Mouse (Mus musculus) thymus, postnatal 4 days (tissue): ENCODE data around the gene Kdf1.
A peak's percentile ranks its signal among the peaks of the same experiment; 100 is the strongest.

Source experiments
- DNase-seq: peaks from one replicate; pipeline ENCODE4 v3.0.0; 2021

Kdf1 gene

GRCm38 (mm10) chr4:133559846-133560245, 41.1 kb downstream of the Kdf1 start:
- DNase-seq = no peak

DNA sequence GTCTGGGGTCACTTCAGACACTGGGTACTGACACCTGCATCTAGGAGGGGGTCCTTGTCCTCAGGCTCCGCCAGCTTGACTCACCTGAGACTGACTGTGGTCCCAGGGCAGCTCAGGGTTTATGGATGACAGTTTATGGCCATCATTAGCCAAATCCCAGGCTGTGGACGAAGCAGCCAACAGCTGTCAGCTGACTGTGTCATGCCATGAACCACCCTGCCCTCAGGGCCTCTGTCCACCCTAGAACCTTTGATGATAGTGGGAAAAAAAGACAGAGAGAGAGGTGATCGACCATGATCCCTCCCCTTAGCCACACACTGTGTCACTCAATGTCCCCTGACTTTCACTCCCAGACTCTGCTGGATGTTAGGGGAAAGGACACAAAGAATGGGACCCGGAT, 42.9 kb downstream of the Kdf1 start:
- no peak for DNase-seq

DNA sequence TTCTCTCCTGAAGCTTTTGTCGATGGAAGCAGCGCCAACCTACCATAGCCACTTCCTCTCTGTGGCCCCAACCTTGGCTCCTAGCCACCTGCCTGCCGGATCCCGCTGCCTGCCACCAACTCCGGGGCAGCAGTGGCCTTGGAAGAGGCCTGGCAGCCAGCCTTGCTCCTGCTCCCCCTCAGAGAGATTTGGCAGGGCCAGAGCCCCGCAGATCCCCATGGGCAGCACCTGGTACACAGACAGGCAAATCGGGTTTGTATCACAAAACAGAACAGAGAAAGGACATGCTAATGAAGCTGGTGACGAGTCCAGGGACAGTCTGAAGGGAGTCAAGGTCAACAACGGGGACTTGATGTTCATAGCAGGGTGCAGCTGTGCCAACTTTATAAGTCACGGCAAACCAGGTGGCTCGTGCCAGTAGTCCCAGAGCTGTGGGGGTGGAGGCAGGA, 44.4 kb downstream of the Kdf1 start:
- no peak for DNase-seq

DNA sequence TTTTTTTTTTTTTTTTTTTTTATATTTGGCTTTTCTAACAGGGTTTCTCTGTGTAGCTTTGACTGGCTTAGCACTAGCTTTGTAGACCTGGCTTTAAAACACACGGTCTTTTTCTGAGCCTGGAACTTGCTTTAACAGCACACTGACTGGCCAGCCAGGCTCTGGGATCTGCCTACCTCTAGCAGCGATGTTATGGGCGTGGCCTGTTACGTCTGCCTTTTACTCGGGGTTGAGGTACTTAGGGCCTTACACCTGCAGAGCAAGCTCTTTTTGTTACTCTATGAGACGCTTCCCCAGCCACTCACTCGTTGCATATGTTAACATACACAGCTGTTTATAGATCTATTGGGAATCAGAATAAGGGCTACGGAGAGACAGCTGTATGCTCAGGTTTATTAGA, 48.5 kb downstream of the Kdf1 start:
- no peak for DNase-seq

GRCm38 (mm10) chr4:133569291-133570065, 50.7 kb downstream of the Kdf1 start:
- no peak for DNase-seq

- DNase-seq = no peak
Measured at GRCm38 (mm10) chr4:133570066-133570466, 51.3 kb downstream of the Kdf1 start.

DNA sequence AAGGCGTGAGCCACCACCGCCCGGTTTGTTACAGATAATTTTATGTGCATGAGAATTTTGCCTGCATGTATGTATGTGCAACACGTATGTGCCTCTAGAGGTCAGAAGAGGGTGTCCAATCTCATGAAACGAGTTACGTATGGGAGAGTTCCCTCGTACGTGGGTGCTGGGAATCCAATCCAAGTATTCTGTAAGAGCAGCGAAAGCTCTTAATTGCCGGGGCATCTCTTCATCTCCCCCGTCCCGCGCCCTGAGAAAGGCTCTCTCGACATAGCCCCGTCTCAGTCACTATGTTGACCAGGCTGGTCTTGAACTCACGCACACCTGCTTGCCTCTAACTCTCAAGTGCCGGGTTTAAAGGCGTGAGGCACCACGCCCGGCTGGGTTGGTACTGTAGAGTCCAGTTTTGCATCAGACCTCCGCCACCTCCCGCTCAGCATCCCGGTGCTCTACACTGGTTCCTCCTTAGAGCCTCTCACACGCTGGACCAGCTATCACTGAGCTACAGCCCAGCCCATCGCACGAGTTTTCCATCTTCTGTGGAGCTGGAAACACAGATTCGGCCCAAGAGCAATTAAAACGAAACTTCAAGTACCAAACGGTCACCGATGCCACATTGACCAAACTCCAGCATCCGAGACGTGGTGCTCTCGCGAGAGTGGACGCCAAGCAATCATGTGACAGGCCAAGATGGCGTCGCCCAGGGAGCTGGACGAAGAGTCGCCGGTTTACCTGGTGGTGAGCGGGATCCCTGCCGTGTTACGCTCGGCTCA, 55.5 kb downstream of the Kdf1 start, which contains the start of gene Gpatch3:
Gpatch3 (plus strand) TSS at position 676 of the 773 bp plus-strand sequence.
- DNase-seq = peak; percentile 90

- DNase-seq = no peak
Measured at GRCm38 (mm10) chr4:133574843-133575202, 56.1 kb downstream of the Kdf1 start.

DNA sequence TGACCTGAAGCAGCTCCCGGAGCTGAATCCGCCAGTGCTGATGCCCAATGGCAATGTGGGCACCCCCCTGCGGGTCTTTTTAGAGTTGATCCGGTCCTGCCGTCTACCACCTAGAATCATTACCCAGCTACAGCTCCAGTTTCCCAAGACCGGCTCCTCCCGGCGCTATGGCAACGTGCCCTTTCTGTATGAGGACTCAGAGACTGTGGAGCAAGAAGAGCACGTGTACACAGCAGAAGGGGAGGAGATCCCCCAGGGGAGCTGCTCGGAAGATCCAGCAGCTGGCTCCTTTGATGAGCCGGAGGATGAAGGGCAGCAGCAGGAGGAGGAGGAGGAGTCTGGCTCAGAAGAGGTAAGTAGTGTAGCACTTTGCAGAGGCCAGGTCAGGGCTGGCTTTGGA, 59.2 kb downstream of the Kdf1 start:
- no peak for DNase-seq
